Mouse (Mus musculus): ENCODE results near the gene Has1.

DNA sequence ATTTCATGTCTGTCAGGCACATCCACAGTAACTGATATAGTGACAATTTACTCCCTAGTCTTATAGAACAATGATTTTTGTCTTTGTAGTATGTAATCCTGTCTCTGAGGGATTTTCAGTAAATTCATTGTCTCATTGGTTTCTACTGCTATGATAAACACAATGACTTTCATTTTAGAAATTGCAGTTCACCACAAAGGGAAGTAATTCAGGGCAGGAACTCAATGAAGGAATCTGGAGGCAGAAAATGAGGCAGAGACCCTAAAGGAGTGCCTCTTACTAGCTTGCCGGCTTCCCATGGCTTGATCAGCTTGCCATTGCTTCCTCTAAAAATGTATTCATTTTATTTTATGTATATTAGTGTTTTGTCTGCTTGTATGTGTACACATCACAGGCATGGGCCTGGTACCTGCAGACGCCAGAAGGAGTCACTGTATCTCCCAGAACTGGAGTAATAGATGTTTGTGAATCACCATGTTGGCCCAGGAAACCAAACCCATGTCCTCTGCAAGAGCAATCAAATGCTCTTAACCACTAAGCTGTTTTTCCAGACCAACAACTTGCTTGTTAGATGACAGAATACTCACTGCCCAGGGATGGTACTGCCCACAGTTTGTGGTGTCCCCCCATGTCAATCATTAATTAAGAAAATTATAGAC, 16.0 kb upstream of the Has1 start:
- TF ChIP-seq HCFC1 (IDR thresholded peaks at IDR 0.05; ENCODE audit: borderline replicate concordance, insufficient read depth, low read length) (no peak), CHD2 (IDR thresholded peaks at IDR 0.05; ENCODE audit: low read depth, low read length) (no peak), ZNF384 (IDR thresholded peaks at IDR 0.05; ENCODE audit: low read depth, low read length) (no peak), ZC3H11A (IDR thresholded peaks at IDR 0.05; ENCODE audit: borderline replicate concordance, low read depth, low read length) (no peak)
